In the genomic region with DNA sequence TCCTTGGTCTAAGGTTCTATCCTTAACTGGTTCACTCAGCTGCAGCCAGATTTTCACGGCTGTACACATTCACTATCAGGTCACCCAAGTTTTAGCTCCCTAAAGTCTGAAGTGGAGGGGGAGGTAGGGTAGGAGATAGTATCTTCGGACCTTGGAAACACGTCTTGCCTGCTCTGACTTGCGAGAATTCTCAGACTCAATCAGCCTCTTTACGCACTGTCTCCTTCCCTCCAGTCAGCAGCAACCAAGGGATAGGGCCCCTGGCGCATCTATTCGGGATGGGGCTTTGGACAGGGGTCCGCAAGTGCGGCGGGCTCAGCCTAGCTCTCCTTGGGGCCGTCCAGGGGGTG, we compare ENCODE assay signal across 8 mouse cellular contexts. TPM values are rescaled to one million over a fixed set of nuclear protein-coding genes. Genes with fewer than 3 reads are reported as not detected.
DNase-seq lines count a peak whose midpoint lies in the region; ATAC-seq lines count a peak whose summit lies in the region.

No protein-coding gene starts in this region.

- H3K27me3 ChIP-seq in kidney, embryonic 14.5 days (ENCODE audit: control insufficient read depth, insufficient read depth, low read length) = peaks cover 33% of the 10 kb centered on the region
- H3K27me3 ChIP-seq in hindbrain, embryonic 14.5 days (ENCODE audit: control insufficient read depth, insufficient read depth, low read length) = peaks cover 56% of the 10 kb centered on the region
- H3K27me3 ChIP-seq in midbrain, embryonic 15.5 days (replicated peaks) = peaks cover 69% of the 10 kb centered on the region

- 1% methylated on average over 11 of the region's 11 CpGs for whole genome bisulfite sequencing in kidney, embryonic 14.5 days
- WGBS in hindbrain, embryonic 14.5 days = 2% methylated on average over 11 of the region's 11 CpGs
- WGBS in midbrain, embryonic 15.5 days = 2% methylated on average over 11 of the region's 11 CpGs

- no peaks in the 10 kb centered on the region for H3K9me3 ChIP-seq in kidney, embryonic 14.5 days (ENCODE audit: control insufficient read depth, low read length)
- H3K9me3 ChIP-seq in hindbrain, embryonic 14.5 days (ENCODE audit: control insufficient read depth, low read length) = no peaks in the 10 kb centered on the region
- no peaks in the 10 kb centered on the region for H3K9me3 ChIP-seq in midbrain, embryonic 15.5 days

- no peak for ATAC-seq in kidney, embryonic 14.5 days (ENCODE audit: low FRiP score, low TSS enrichment)
- ATAC-seq in hindbrain, embryonic 14.5 days (ENCODE audit: low FRiP score) = no peak
- 0 out of 2 replicates have a peak, but pooled peaks have one; percentile 9 for ATAC-seq in midbrain, embryonic 15.5 days (replicated peaks)

- peaks cover 30% of the 10 kb centered on the region for H3K4me1 ChIP-seq in kidney, embryonic 14.5 days (ENCODE audit: control insufficient read depth, insufficient read depth, low read length)
- peaks cover 20% of the 10 kb centered on the region for H3K4me1 ChIP-seq in brown adipose tissue, adult 24 weeks (ENCODE audit: control insufficient read depth, insufficient read depth, insufficient read length, low read length)
- peaks cover 26% of the 10 kb centered on the region; the same call in 1 of the 2 replicates for H3K4me1 ChIP-seq in hindbrain, embryonic 14.5 days (replicated peaks; ENCODE audit: control insufficient read depth, insufficient read depth, low read length)
- H3K4me1 ChIP-seq in midbrain, embryonic 15.5 days = peaks cover 31% of the 10 kb centered on the region

- peak overlapping the region; percentile 71 for H3K9ac ChIP-seq in kidney, embryonic 14.5 days (ENCODE audit: low read depth, low read length)
- peak overlapping the region; percentile 69 for H3K9ac ChIP-seq in hindbrain, embryonic 14.5 days
- peak overlapping the region; percentile 46 for H3K9ac ChIP-seq in midbrain, embryonic 15.5 days

- intact Hi-C loops in left cerebral cortex, postnatal 25 days (cut with DNase I) = loop anchor here (5.0 to 10.0 kb wide), 3 partner anchors 115 to 387 kb away; no protein-coding TSS in a partner anchor

- DNase-seq in kidney, postnatal 25 days = no peak
- no peak for DNase-seq in hindbrain, embryonic 14.5 days (ENCODE audit: low spot score)
- DNase-seq in thymus, postnatal 25 days = no peak
- DNase-seq in left cerebral cortex, postnatal 25 days (ENCODE audit: low spot score in 2 of 2) = no peak
- DNase-seq in right cerebral cortex, adult 18-20 months = no peak

- H3K27ac ChIP-seq in kidney, embryonic 14.5 days (ENCODE audit: low read depth, low read length) = peak overlapping the region; percentile 90
- peak overlapping the region; percentile 89 for H3K27ac ChIP-seq in brown adipose tissue, adult 24 weeks (replicated peaks; ENCODE audit: low read depth, low read length)
- peak overlapping the region; percentile 71 for H3K27ac ChIP-seq in hindbrain, embryonic 14.5 days
- peak overlapping the region; percentile 32; the same call in 1 of the 2 replicates for H3K27ac ChIP-seq in midbrain, embryonic 15.5 days

- H3K4me3 ChIP-seq in kidney, embryonic 14.5 days (ENCODE audit: low read length) = peak overlapping the region; percentile 61
- peak overlapping the region; percentile 94 for H3K4me3 ChIP-seq in brown adipose tissue, adult 24 weeks (ENCODE audit: insufficient read depth, low read depth, low read length)
- H3K4me3 ChIP-seq in hindbrain, embryonic 14.5 days (replicated peaks; ENCODE audit: low read length) = peak overlapping the region; percentile 54
- H3K4me3 ChIP-seq in midbrain, embryonic 15.5 days = peak overlapping the region; percentile 46

- H3K36me3 ChIP-seq in kidney, embryonic 14.5 days (ENCODE audit: control insufficient read depth, insufficient read depth, low read length) = peaks cover 3% of the 10 kb centered on the region; the same call in 1 of the 2 replicates
- H3K36me3 ChIP-seq in hindbrain, embryonic 14.5 days (replicated peaks; ENCODE audit: control insufficient read depth, insufficient read depth) = no peaks in the 10 kb centered on the region
- no peaks in the 10 kb centered on the region for H3K36me3 ChIP-seq in midbrain, embryonic 15.5 days (replicated peaks)

- H3K4me2 ChIP-seq in kidney, embryonic 14.5 days (replicated peaks; ENCODE audit: low read depth, low read length) = peak overlapping the region; percentile 91
- H3K4me2 ChIP-seq in hindbrain, embryonic 14.5 days (replicated peaks) = peak overlapping the region; percentile 99
- peak overlapping the region; percentile 93 for H3K4me2 ChIP-seq in midbrain, embryonic 15.5 days

RNA-seq across cellular contexts. Expression of a gene that starts 3.3 kb away (rescaled TPM):
- 59.6 and 68.1 TPM in 2 replicates for polyA plus RNA-seq in kidney, embryonic 14.5 days (2014; fragmentation: Nextera tagmentation; extraction: Ambion mirVana)
- 51.2 and 71.0 TPM in 2 replicates for polyA plus RNA-seq in brown adipose tissue, adult 24 weeks (2012; ENCODE audit: insufficient read depth, insufficient read length, missing spikeins)
- 39.7 and 41.1 TPM in 2 replicates for polyA plus RNA-seq in hindbrain, embryonic 14.5 days (2014; fragmentation: Nextera tagmentation; extraction: Ambion mirVana)
- polyA plus RNA-seq in midbrain, embryonic 15.5 days (2015; fragmentation: Nextera tagmentation; extraction: Ambion mirVana) = 24.3 and 33.7 TPM in 2 replicates
- total RNA-seq in left cerebral cortex, postnatal 25 days (2021) = 10 to 100 TPM; 26.4 to 34.5 TPM

Comparison
In these comparisons a context has a peak if more than half of its experiments do, and no peak if none do; other contexts are left out.
1. H3K27ac ChIP-seq: peak in every context shown above with its lines; median percentile 90 in kidney, embryonic 14.5 days; 89 in brown adipose tissue, adult 24 weeks; 71 in hindbrain, embryonic 14.5 days; 32 in midbrain, embryonic 15.5 days.